Mouse (Mus musculus): ENCODE measurements around the gene Kcnh2.

- TF ChIP-seq CTCF (IDR thresholded peaks at IDR 0.05) (no peak), EP300 (IDR thresholded peaks at IDR 0.05) (no peak)
These were observed 2.9 kb downstream of the Kcnh2 start for GRCm38 (mm10) chr5:24348546-24348945.

All from lung, postnatal 0 days (tissue).